ENCODE assay signal across 8 mouse cellular contexts in the genomic region with DNA sequence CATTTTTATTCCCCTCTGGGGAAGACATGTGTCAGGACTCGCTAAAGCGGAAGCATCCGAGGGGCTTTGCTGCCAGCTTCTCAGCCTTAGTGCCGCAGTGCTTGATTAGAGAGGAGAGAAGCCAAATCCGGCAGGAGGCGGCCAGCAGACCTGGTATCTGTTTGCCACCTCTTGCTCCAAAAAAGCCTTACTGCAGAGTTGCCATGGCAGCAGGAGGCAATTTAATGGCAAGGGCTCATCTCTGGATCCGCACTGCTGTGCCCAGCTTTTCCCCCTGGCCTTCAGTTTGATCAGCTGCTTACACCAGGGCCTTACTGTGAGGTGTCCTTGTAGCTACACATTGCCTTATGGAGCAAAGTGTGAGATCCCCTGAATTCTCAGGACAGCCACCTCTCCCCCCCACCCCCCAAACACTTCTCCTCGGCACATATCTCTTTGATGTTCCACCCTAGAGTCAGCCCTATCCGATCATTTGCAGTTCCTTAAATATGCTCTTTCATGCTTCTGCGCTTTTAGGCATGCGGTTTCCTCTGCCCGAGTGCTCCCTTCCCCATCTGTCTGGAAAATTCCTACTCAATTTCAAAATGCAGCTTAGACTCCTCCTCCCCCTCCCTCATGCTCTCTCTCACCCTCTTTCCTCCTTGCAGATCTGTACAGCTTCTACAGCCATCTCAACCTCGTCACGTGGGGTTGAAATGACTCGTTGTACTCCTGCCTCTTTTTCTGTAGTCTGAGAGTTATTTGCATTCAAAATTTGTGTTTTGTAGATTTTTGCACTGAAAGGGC.
DNase-seq lines count a peak whose midpoint lies in the region; ATAC-seq lines count a peak whose summit lies in the region.

No protein-coding gene starts in this region.

- H3K4me1 ChIP-seq in forebrain, embryonic 16.5 days (replicated peaks; ENCODE audit: control insufficient read depth, insufficient read depth, low read length) = peaks cover 36% of the 10 kb centered on the region
- H3K4me1 ChIP-seq in intestine, embryonic 16.5 days (ENCODE audit: control insufficient read depth, insufficient read depth, low read length) = peaks cover 14% of the 10 kb centered on the region
- peaks cover 38% of the 10 kb centered on the region for H3K4me1 ChIP-seq in neural tube, embryonic 13.5 days (replicated peaks)

- peak; percentile 19 for DNase-seq in embryo, embryonic 11 days
- no peak for DNase-seq in embryo, embryonic 10 days (ENCODE audit: low spot score)
- peak; percentile 36 to 52 for DNase-seq in left cerebral cortex, postnatal 10 days (ENCODE audit: extremely low spot score in 1 of 2, low spot score in 2 of 2)

- H3K9me3 ChIP-seq in forebrain, embryonic 16.5 days (ENCODE audit: control insufficient read depth, low read length) = no peaks in the 10 kb centered on the region
- no peaks in the 10 kb centered on the region for H3K9me3 ChIP-seq in intestine, embryonic 16.5 days (ENCODE audit: control insufficient read depth, low read length)
- no peaks in the 10 kb centered on the region for H3K9me3 ChIP-seq in neural tube, embryonic 13.5 days

- intact Hi-C loops in left cerebral cortex, postnatal 10 days (cut with DNase I) = no loop called here

- no peak overlapping the region for H3K4me3 ChIP-seq in forebrain, embryonic 16.5 days (replicated peaks; ENCODE audit: low read length)
- no peak overlapping the region for H3K4me3 ChIP-seq in intestine, embryonic 16.5 days (ENCODE audit: low read length)
- no peak overlapping the region for H3K4me3 ChIP-seq in neural tube, embryonic 13.5 days

- H3K4me2 ChIP-seq in forebrain, embryonic 16.5 days (ENCODE audit: low read length) = peak overlapping the region; percentile 6; the same call in 1 of the 2 replicates
- no peak overlapping the region for H3K4me2 ChIP-seq in intestine, embryonic 16.5 days (ENCODE audit: low read depth, low read length)
- peak overlapping the region; percentile 28; the same call in 1 of the 2 replicates for H3K4me2 ChIP-seq in neural tube, embryonic 13.5 days

- peak overlapping the region; percentile 34; the same call in 1 of the 2 replicates for H3K9ac ChIP-seq in forebrain, embryonic 16.5 days (replicated peaks; ENCODE audit: low read depth, low read length)
- no peak overlapping the region for H3K9ac ChIP-seq in intestine, embryonic 16.5 days (ENCODE audit: low read depth, low read length)
- H3K9ac ChIP-seq in neural tube, embryonic 13.5 days = peak overlapping the region; percentile 44; the same call in 1 of the 2 replicates

- H3K27ac ChIP-seq in forebrain, embryonic 16.5 days (ENCODE audit: low read length) = peak overlapping the region; percentile 87
- H3K27ac ChIP-seq in intestine, embryonic 16.5 days (ENCODE audit: low read length) = no peak overlapping the region
- H3K27ac ChIP-seq in neural tube, embryonic 13.5 days (replicated peaks) = peak overlapping the region; percentile 81

- no peaks in the 10 kb centered on the region for H3K36me3 ChIP-seq in forebrain, embryonic 16.5 days (ENCODE audit: control insufficient read depth, insufficient read depth)
- H3K36me3 ChIP-seq in intestine, embryonic 16.5 days (ENCODE audit: control insufficient read depth, insufficient read depth, low read length) = no peaks in the 10 kb centered on the region
- H3K36me3 ChIP-seq in neural tube, embryonic 13.5 days = no peaks in the 10 kb centered on the region

- WGBS in forebrain, embryonic 16.5 days = 25% methylated on average over 15 of the region's 15 CpGs
- WGBS in intestine, embryonic 16.5 days = 54% methylated on average over 15 of the region's 15 CpGs
- 33% methylated on average over 15 of the region's 15 CpGs for WGBS in neural tube, embryonic 13.5 days

- ATAC-seq in activated CD4-positive, CD25-positive, alpha-beta regulatory T cell, adult 4 months = peak; percentile 36
- peak; percentile 75 for ATAC-seq in forebrain, embryonic 16.5 days
- ATAC-seq in intestine, embryonic 16.5 days = peak; percentile 58
- peak; percentile 85 for ATAC-seq in neural tube, embryonic 13.5 days (ENCODE audit: low read depth)
- no peak for ATAC-seq in megakaryocyte-erythroid progenitor cell, adult 5-6 weeks (replicated peaks; ENCODE audit: low FRiP score, low TSS enrichment, poor library complexity, severe bottlenecking)

- no peaks in the 10 kb centered on the region for H3K27me3 ChIP-seq in forebrain, embryonic 16.5 days (replicated peaks; ENCODE audit: control insufficient read depth, insufficient read depth, low read length)
- H3K27me3 ChIP-seq in intestine, embryonic 16.5 days (replicated peaks; ENCODE audit: control insufficient read depth, insufficient read depth, low read length) = no peaks in the 10 kb centered on the region
- H3K27me3 ChIP-seq in neural tube, embryonic 13.5 days = no peaks in the 10 kb centered on the region
